Mouse (Mus musculus): ENCODE results near the gene Cadm1. TPM values are rescaled to one million over a fixed set of nuclear protein-coding genes. Genes with fewer than 3 reads are reported as not detected.

Gene Cadm1
- total and polyA plus RNA-seq, 3 experiments: 0.14 to 0.31 TPM; not detected in 1

- H3K4me3 ChIP-seq (ENCODE audit: control insufficient read depth in 1 of 2, insufficient read depth in 1 of 2, low read depth in 2 of 2, low read length in 2 of 2): no peak overlapping the region
- no peak for TF ChIP-seq MXI1 (IDR thresholded peaks at IDR 0.05; ENCODE audit: low read depth, low read length)
- no peak for TF ChIP-seq NELFE (IDR thresholded peaks at IDR 0.05; ENCODE audit: low read depth, low read length)
- TF ChIP-seq TBP (IDR thresholded peaks at IDR 0.05; ENCODE audit: low read depth, low read length): no peak
- no peak for TF ChIP-seq USF2 (IDR thresholded peaks at IDR 0.05; ENCODE audit: borderline replicate concordance in 1 of 2, insufficient read depth in 1 of 2, low read depth in 1 of 2, low read length in 2 of 2)
- TF ChIP-seq UBTF (IDR thresholded peaks at IDR 0.05; ENCODE audit: borderline replicate concordance, insufficient read depth, low read depth, low read length): no peak
- no peak for TF ChIP-seq NRF1 (IDR thresholded peaks at IDR 0.05; ENCODE audit: insufficient read depth, low read depth, low read length, poor library complexity, severe bottlenecking)
- no peak for TF ChIP-seq POLR2AphosphoS2 (IDR thresholded peaks at IDR 0.05; ENCODE audit: low read length)
- no peak for TF ChIP-seq MEF2A (IDR thresholded peaks at IDR 0.05; ENCODE audit: extremely low read depth, insufficient replicate concordance, low read depth, low read length, poor library complexity, severe bottlenecking)
- no peak for TF ChIP-seq CHD2 (IDR thresholded peaks at IDR 0.05; ENCODE audit: low read length)
- TF ChIP-seq ZC3H11A (IDR thresholded peaks at IDR 0.05; ENCODE audit: low read depth, low read length): no peak
- no peak for TF ChIP-seq MYB (IDR thresholded peaks at IDR 0.05; ENCODE audit: low read depth, low read length)
- no peak for TF ChIP-seq KAT2A (conservative IDR thresholded peaks at IDR 0.05; ENCODE audit: low read depth, low read length)
- TF ChIP-seq USF1 (IDR thresholded peaks at IDR 0.05; ENCODE audit: low read depth, low read length): no peak
- H3K79me2 ChIP-seq (ENCODE audit: control insufficient read depth, insufficient read depth, low read length, poor library complexity): no peaks in the 10 kb centered on the region
- no peaks in the 10 kb centered on the region for H3K4me1 ChIP-seq (ENCODE audit: control insufficient read depth in 1 of 2, insufficient read depth in 2 of 2, low read length in 2 of 2)
- H3K36me3 ChIP-seq (ENCODE audit: control insufficient read depth in 1 of 2, insufficient read depth in 2 of 2, low read length in 2 of 2): no peaks in the 10 kb centered on the region
- H3K9ac ChIP-seq (ENCODE audit: control insufficient read depth, low read depth, low read length, poor library complexity, severe bottlenecking): no peak overlapping the region
- H3K27me3 ChIP-seq (ENCODE audit: control insufficient read depth in 1 of 2, insufficient read depth in 2 of 2, low read length in 2 of 2): no peaks in the 10 kb centered on the region
- H3K9me3 ChIP-seq (replicated peaks; ENCODE audit: insufficient read depth, low read length): no peaks in the 10 kb centered on the region
- H3K27ac ChIP-seq (ENCODE audit: control insufficient read depth, low read depth, low read length): no peak overlapping the region
- DNase-seq (ENCODE audit: low read depth, low spot score): no peak
These were observed 256.7 kb downstream of the Cadm1 start for GRCm38 (mm10) chr9:47786642-47787041.

- Histone ChIP-seq H3K9me3 (replicated peaks; ENCODE audit: insufficient read depth, low read length) (no peaks in the 10 kb centered on the region), H3K27me3 (ENCODE audit: control insufficient read depth in 1 of 2, insufficient read depth in 2 of 2, low read length in 2 of 2) (no peaks in the 10 kb centered on the region), H3K36me3 (ENCODE audit: control insufficient read depth in 1 of 2, insufficient read depth in 2 of 2, low read length in 2 of 2) (no peaks in the 10 kb centered on the region), H3K4me1 (ENCODE audit: control insufficient read depth in 1 of 2, insufficient read depth in 2 of 2, low read length in 2 of 2) (no peaks in the 10 kb centered on the region), H3K27ac (ENCODE audit: control insufficient read depth, low read depth, low read length) (no peak overlapping the region), H3K79me2 (ENCODE audit: control insufficient read depth, insufficient read depth, low read length, poor library complexity) (no peaks in the 10 kb centered on the region), H3K9ac (ENCODE audit: control insufficient read depth, low read depth, low read length, poor library complexity, severe bottlenecking) (no peak overlapping the region), H3K4me3 (ENCODE audit: control insufficient read depth in 1 of 2, insufficient read depth in 1 of 2, low read depth in 2 of 2, low read length in 2 of 2) (no peak overlapping the region)
- no peak for TF ChIP-seq TAL1 (IDR thresholded peaks at IDR 0.05; ENCODE audit: low read length)
- no peak for TF ChIP-seq MYB (IDR thresholded peaks at IDR 0.05; ENCODE audit: low read depth, low read length)
- TF ChIP-seq MAX (IDR thresholded peaks at IDR 0.05; ENCODE audit: low read length): no peak
- TF ChIP-seq MEF2A (IDR thresholded peaks at IDR 0.05; ENCODE audit: extremely low read depth, insufficient replicate concordance, low read depth, low read length, poor library complexity, severe bottlenecking): no peak
- TF ChIP-seq POLR2AphosphoS5 (IDR thresholded peaks at IDR 0.05; ENCODE audit: borderline replicate concordance, low read depth, low read length): no peak
- no peak for TF ChIP-seq USF1 (IDR thresholded peaks at IDR 0.05; ENCODE audit: low read depth, low read length)
- no peak for TF ChIP-seq TCF12 (IDR thresholded peaks at IDR 0.05; ENCODE audit: low read depth, low read length)
- no peak for TF ChIP-seq POLR2A (IDR thresholded peaks at IDR 0.05; ENCODE audit: control insufficient read depth in 1 of 2, insufficient read depth in 1 of 2, low read depth in 1 of 2, low read length in 2 of 2, poor library complexity in 1 of 2)
- no peak for TF ChIP-seq MXI1 (IDR thresholded peaks at IDR 0.05; ENCODE audit: low read depth, low read length)
- no peak for TF ChIP-seq MAZ (IDR thresholded peaks at IDR 0.05; ENCODE audit: low read depth, low read length)
- no peak for TF ChIP-seq EP300 (IDR thresholded peaks at IDR 0.05; ENCODE audit: low read depth in 1 of 2, low read length in 2 of 2)
- TF ChIP-seq NELFE (IDR thresholded peaks at IDR 0.05; ENCODE audit: low read depth, low read length): no peak
- DNase-seq (ENCODE audit: low read depth, low spot score): no peak
These were observed 268.5 kb downstream of the Cadm1 start for GRCm38 (mm10) chr9:47798478-47798877.
